Mouse (Mus musculus) bone marrow, adult 2 months (tissue): Measurements from ENCODE around the gene Olfr963. TPM values are rescaled to one million over a fixed set of nuclear protein-coding genes. Genes with fewer than 3 reads are reported as not detected.

Experiments used
- H3K27ac ChIP-seq: fragments of 200-500 bp; 2 replicates; pipeline ENCODE4 v1.5.1; 2012; ENCODE audit warnings: low read depth, mild to moderate bottlenecking, control low read depth, inconsistent platforms, low read length; ENCODE audit not compliant: control insufficient read depth, poor library complexity, insufficient read depth
- H3K4me1 ChIP-seq: fragments of 200-500 bp; 2 replicates; pipeline ENCODE4 v1.6.1; 2011; ENCODE audit warnings: low read length; ENCODE audit not compliant: control insufficient read depth, insufficient read depth
- H3K4me3 ChIP-seq: fragments of 200-500 bp; replicated peaks from 2 replicates; pipeline ENCODE3; 2011; ENCODE audit warnings: mild to moderate bottlenecking, low read depth, low read length, control low read depth; ENCODE audit not compliant: control insufficient read depth
- CTCF ChIP-seq: fragments of 200-500 bp; IDR thresholded peaks from 2 replicates; pipeline ENCODE4 v1.5.1; 2011; ENCODE audit warnings: low read length, control low read depth; ENCODE audit not compliant: control insufficient read depth, insufficient read depth
- POLR2A ChIP-seq: fragments of 200-500 bp; IDR thresholded peaks from 2 replicates; pipeline ENCODE4 v1.6.1; 2011; ENCODE audit warnings: low read depth, mild to moderate bottlenecking, control low read depth, low read length, borderline replicate concordance; ENCODE audit not compliant: control insufficient read depth
- WGBS: fragments of 180-500 bp; shearing (Covaris S2); methylation state at CpG from one replicate; pipeline ENCODE4 v1.1.7; 2018; 5-methylcytosine and 5-hydroxymethylcytosine counted together
- polyA plus RNA-seq: library from polyadenylated mRNA; stranded (reverse); fragments of >200 nt; gene quantifications from 2 replicates; pipeline ENCODE4 v1.2.4, GENCODE M21; 2011; ENCODE audit warnings: low replicate concordance; ENCODE audit not compliant: missing spikeins, insufficient read depth, insufficient read length

Olfr963 gene
- polyA plus RNA-seq, result not detected in 2 replicates

DNA sequence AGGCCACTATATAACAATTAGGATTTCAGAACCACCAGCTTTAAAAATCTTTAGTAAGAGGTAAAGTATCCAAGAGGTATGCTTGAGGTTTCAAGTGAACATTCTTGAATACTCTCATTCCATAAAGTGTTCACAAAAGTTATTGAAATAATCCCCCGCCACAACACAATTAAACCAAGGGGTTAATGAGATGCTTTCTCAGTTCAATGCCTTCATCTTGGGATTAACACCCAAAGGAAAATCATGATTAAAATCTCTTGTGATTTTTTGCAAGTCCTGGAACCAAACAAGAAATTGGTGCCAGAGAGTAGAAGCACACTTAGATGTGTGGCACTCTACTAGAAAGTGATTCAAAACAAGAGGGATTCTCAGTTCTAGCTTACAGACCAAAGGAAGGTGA, at the start of gene Olfr963:
Olfr963 (plus strand) TSS at position 301 of the 400 bp plus-strand sequence.
- Histone ChIP-seq H3K4me1 (no peaks in the 10 kb centered on the region), H3K4me3 (no peak within 1 kb of the TSS), H3K27ac (no peak within 1 kb of the TSS)
- TF ChIP-seq POLR2A (no peak), CTCF (no peak)
- 62% methylated on average over 1 of the region's 1 CpGs for WGBS

DNA sequence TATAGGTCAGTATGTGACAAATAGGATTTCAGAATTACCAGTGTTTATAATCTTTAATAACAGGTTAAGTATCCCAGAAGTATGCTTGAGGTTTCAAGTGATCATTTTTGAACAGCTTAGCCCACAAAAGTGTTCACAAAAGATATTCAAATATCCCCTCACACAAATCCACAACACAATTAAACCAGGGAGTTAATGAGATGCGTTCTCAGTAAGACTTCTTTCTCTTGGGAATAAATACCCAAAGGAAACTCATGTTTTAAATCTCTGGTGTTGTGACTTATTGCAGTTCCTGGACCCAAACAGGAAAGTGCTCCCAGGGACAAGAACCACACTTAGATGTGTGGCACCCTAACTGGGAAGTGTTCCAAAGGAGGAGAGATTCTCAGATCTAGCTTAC, 45.9 kb upstream of the Olfr963 start, which contains the start of gene Olfr960:
Olfr960 (plus strand) TSS at position 301 of the 400 bp plus-strand sequence.
- Histone ChIP-seq H3K4me3 (no peak within 1 kb of the TSS), H3K27ac (no peak within 1 kb of the TSS), H3K4me1 (no peaks in the 10 kb centered on the region)
- 74% methylated on average over 1 of the region's 1 CpGs for WGBS
- no peak for TF ChIP-seq CTCF
- no peak for TF ChIP-seq POLR2A

DNA sequence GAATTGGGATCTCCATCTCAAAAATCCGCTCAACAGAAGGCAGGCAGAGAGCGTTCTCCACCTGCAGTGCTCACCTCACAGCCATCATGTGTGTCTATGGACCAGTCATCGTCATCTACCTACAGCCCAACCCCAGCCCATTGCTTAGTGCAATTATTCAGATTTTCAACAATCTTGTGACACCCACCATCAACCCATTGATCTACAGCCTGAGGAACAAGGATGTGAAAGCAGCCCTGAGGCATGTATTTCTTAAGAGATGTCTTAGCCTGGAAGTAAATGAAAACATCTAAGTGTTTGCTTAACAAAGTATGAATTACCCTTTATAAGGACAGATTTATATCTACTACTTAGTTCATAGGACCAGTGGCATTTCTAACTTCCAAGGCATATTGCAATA, 43.2 kb upstream of the Olfr963 start:
- Histone ChIP-seq H3K4me3 (no peak overlapping the region), H3K4me1 (no peaks in the 10 kb centered on the region), H3K27ac (no peak overlapping the region)
- WGBS, result 87% methylated on average over 3 of the region's 3 CpGs
- TF ChIP-seq POLR2A (no peak), CTCF (no peak)

DNA sequence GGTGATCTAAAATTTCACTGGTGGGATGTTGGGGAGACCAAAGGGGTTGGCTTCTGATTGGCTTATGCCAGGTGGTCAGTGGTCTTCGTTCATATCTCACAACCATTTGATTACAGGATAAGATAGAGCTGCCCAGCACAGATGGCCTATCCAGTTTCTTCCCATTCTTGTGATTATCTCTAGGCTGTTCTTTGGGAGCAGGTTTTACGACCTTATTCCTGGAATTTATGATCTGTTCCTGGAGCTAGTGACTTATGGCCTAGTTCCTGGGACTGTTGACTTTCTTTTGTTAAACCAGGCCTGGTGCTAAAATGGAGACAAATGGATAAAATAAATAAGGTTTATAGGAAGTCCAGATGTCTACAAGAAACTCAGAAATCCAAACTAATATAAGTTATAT, 42.3 kb upstream of the Olfr963 start:
- TF ChIP-seq POLR2A, result no peak
- no peak overlapping the region for H3K4me3 ChIP-seq
- no peak overlapping the region for H3K27ac ChIP-seq
- H3K4me1 ChIP-seq, result no peaks in the 10 kb centered on the region
- WGBS, result 44% methylated on average over 2 of the region's 2 CpGs

DNA sequence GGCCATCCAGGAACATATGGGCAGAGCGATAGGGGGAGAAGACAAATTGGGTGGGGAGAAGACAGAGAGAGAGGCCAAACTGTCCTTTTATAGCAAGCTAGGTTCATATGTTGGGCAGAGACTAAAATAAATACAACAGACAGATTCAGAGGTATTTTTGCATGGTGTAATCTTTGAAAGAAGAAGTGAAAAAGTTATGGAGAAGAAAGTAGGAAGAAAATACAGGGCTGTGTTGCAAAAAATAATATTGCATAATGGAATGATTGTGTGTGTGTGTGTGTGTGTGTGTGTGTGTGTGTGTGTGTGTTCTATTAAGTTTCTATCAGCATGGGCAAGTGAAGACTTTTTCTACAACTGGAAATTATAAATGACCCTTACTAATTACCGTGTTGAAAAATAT, 37.9 kb upstream of the Olfr963 start:
- Histone ChIP-seq H3K27ac (no peak overlapping the region), H3K4me3 (no peak overlapping the region), H3K4me1 (no peaks in the 10 kb centered on the region)
- WGBS, result 77% methylated on average over 2 of the region's 2 CpGs
- TF ChIP-seq POLR2A, result no peak
- no peak for TF ChIP-seq CTCF

DNA sequence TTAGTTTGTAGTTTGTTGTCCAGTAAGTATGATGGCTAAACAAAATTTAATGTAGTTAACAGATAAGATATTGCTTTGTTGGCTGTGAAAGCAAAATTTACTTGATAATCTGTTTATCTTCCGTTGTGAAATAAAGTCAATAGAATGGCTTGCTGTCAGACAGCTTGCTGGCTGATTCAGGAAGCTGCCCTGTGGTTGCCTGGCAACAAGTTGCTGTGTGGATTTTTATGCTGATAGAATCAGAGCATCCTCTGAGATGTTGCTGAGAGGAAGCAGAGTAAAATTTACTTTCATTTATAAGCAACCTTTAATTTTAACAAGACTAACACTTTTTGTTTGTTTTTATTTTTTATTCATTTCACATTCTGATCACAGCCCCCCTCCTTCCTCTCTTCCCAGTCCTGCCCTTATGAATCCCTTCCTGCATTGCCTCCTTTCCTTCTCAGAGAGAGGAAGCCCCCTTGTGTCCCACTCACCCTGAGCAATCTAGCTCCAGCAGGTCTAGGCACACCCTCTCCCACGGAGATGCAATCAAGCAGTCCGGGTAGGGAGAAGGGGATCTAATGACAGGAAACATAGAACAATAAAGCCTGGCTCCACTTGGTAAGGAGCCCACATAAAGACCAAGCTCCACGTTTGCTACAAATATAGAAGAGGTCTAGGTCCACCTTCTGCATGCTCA, 33.0 kb upstream of the Olfr963 start:
- Histone ChIP-seq H3K27ac (no peak overlapping the region), H3K4me3 (no peak overlapping the region), H3K4me1 (no peaks in the 10 kb centered on the region)
- TF ChIP-seq CTCF, result no peak
- WGBS, result 5% methylated on average over 4 of the region's 4 CpGs

DNA sequence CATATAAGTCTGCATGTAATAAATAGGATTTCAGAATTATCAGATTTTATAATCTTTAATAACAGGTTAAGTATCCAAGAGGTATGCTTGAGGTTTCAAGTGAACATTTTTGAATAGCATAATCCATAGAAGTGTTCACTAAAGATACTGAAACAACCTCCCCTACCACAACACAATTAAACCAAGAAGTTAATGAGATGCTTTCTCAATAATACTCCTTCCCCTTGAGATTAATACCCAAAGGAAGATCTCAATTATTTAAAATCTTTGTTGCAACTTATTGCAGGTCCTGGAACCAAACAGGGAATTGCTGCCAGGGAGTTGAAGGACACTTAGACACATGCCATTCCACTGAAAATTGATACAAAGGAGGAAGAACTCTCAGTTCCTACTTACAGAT, 22.2 kb upstream of the Olfr963 start, which contains the start of gene Olfr961:
Olfr961 (plus strand) TSS at position 301 of the 400 bp plus-strand sequence.
- H3K4me1 ChIP-seq, result no peaks in the 10 kb centered on the region
- TF ChIP-seq CTCF, result no peak
- no peak for TF ChIP-seq POLR2A
- no peak within 1 kb of the TSS for H3K4me3 ChIP-seq
- H3K27ac ChIP-seq, result no peak within 1 kb of the TSS

DNA sequence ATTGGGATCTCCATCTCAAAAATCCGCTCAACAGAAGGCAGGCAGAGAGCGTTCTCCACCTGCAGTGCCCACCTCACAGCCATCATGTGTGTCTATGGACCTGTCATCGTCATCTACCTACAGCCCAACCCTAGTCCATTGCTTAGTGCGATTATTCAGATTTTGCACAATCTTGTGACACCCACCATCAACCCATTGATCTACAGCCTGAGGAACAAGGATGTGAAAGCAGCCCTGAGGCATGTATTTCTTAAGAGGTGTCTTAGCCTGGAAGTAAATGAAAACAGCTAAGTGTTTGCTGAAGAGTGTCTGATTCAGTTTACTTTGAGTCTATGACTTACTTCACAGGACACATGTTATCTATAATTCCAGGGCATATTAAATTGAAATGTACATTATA, 19.6 kb upstream of the Olfr963 start:
- Histone ChIP-seq H3K27ac (no peak overlapping the region), H3K4me1 (no peaks in the 10 kb centered on the region), H3K4me3 (no peak overlapping the region)
- WGBS, result 69% methylated on average over 4 of the region's 4 CpGs
- TF ChIP-seq CTCF (no peak), POLR2A (no peak)
